Mouse (Mus musculus) thymus, adult 2 months (tissue): ENCODE data around the gene Sik2. TPM values are rescaled to one million over a fixed set of nuclear protein-coding genes. Genes with fewer than 3 reads are reported as not detected.

Experiments
- DNase-seq: peaks from one replicate; pipeline ENCODE4 v3.0.0; 2021
- H3K27ac ChIP-seq: fragments of 200-500 bp; 2 replicates; pipeline ENCODE4 v1.5.1; 2012; ENCODE audit warnings: low read length, control low read depth; ENCODE audit not compliant: control insufficient read depth, insufficient read depth
- H3K27me3 ChIP-seq: fragments of 200-500 bp; 2 replicates; pipeline ENCODE4 v1.6.1; 2012; ENCODE audit warnings: mild to moderate bottlenecking, low read length, moderate library complexity, mixed read lengths; ENCODE audit not compliant: control insufficient read depth, insufficient read depth
- H3K36me3 ChIP-seq: fragments of 200-500 bp; 2 replicates; pipeline ENCODE4 v1.6.1; 2012; ENCODE audit warnings: mild to moderate bottlenecking, low read length, moderate library complexity; ENCODE audit not compliant: control insufficient read depth, insufficient read depth
- H3K4me1 ChIP-seq: fragments of 200-500 bp; replicated peaks from 2 replicates; pipeline ENCODE4 v1.6.1; 2012; ENCODE audit warnings: low read length; ENCODE audit not compliant: control insufficient read depth, insufficient read depth
- H3K4me3 ChIP-seq: fragments of 200-500 bp; 2 replicates; pipeline ENCODE4 v1.5.1; 2012; ENCODE audit warnings: mild to moderate bottlenecking, low read length, control low read depth, moderate library complexity; ENCODE audit not compliant: control insufficient read depth, insufficient read depth
- CTCF ChIP-seq: fragments of 200-500 bp; IDR thresholded peaks from 2 replicates; pipeline ENCODE4 v1.5.1; 2012; ENCODE audit warnings: mild to moderate bottlenecking, control low read depth, low read length, moderate library complexity, borderline replicate concordance; ENCODE audit not compliant: control insufficient read depth, poor library complexity, insufficient read depth; ENCODE audit errors: extremely low read depth
- POLR2A ChIP-seq: fragments of 200-500 bp; IDR thresholded peaks from 2 replicates; pipeline ENCODE4 v1.6.1; 2012; ENCODE audit warnings: mild to moderate bottlenecking, low read length, control low read depth, moderate library complexity; ENCODE audit not compliant: control insufficient read depth, poor library complexity, insufficient read depth; ENCODE audit errors: extremely low read depth
- WGBS: fragments of 180-500 bp; shearing (Covaris S2); methylation state at CpG from one replicate; pipeline ENCODE4 v1.1.7; 2018; 5-methylcytosine and 5-hydroxymethylcytosine counted together
- polyA plus RNA-seq: library from polyadenylated mRNA; depleted of rRNA; stranded (reverse); fragments of >200 nt; gene quantifications from 2 replicates; pipeline ENCODE4 v1.2.3, GENCODE M21; 2012

Sik2 gene
- polyA plus RNA-seq, 1 experiment = 30.5 TPM

- Histone ChIP-seq H3K27ac (no peak overlapping the region), H3K4me1 (no peaks in the 10 kb centered on the region), H3K4me3 (no peak overlapping the region), H3K36me3 (peaks cover 55% of the 10 kb centered on the region), H3K27me3 (no peaks in the 10 kb centered on the region)
- WGBS = 89% methylated on average over 3 of the region's 3 CpGs
- no peak for DNase-seq
- TF ChIP-seq POLR2A (no peak), CTCF (no peak)
Observed at GRCm38 (mm10) chr9:50877431-50877830, 131.4 kb downstream of the Sik2 start.

GRCm38 (mm10) chr9:50876287-50876686, 132.6 kb downstream of the Sik2 start:
- no peak overlapping the region for H3K4me3 ChIP-seq
- no peak for DNase-seq
- 95% methylated on average over 3 of the region's 3 CpGs for WGBS
- H3K27ac ChIP-seq = no peak overlapping the region
- TF ChIP-seq CTCF (no peak), POLR2A (no peak)
- no peaks in the 10 kb centered on the region for H3K27me3 ChIP-seq
- peaks cover 58% of the 10 kb centered on the region for H3K36me3 ChIP-seq
- H3K4me1 ChIP-seq = no peaks in the 10 kb centered on the region

- peaks cover 62% of the 10 kb centered on the region for H3K36me3 ChIP-seq
- H3K27ac ChIP-seq = no peak overlapping the region
- H3K27me3 ChIP-seq = no peaks in the 10 kb centered on the region
Observed at GRCm38 (mm10) chr9:50875470-50875869, 133.4 kb downstream of the Sik2 start.

GRCm38 (mm10) chr9:50874031-50874430, 134.8 kb downstream of the Sik2 start:
- no peak for DNase-seq

More at GRCm38 (mm10) chr9:50875470-50875869, 133.4 kb downstream of the Sik2 start:
- TF ChIP-seq POLR2A (no peak), CTCF (no peak)
- no peak for DNase-seq
- WGBS = 97% methylated on average over 4 of the region's 4 CpGs
- Histone ChIP-seq H3K4me1 (no peaks in the 10 kb centered on the region), H3K4me3 (no peak overlapping the region)

GRCm38 (mm10) chr9:50873210-50873609, 135.7 kb downstream of the Sik2 start:
- Histone ChIP-seq H3K36me3 (peaks cover 52% of the 10 kb centered on the region), H3K4me3 (no peak overlapping the region), H3K4me1 (no peaks in the 10 kb centered on the region), H3K27ac (no peak overlapping the region), H3K27me3 (no peaks in the 10 kb centered on the region)
- TF ChIP-seq CTCF (no peak), POLR2A (no peak)
- 91% methylated on average over 9 of the region's 9 CpGs for WGBS
- no peak for DNase-seq

More at GRCm38 (mm10) chr9:50874031-50874430, 134.8 kb downstream of the Sik2 start:
- WGBS = 96% methylated on average over 6 of the region's 6 CpGs
- H3K36me3 ChIP-seq = peaks cover 55% of the 10 kb centered on the region
- H3K27ac ChIP-seq = no peak overlapping the region
- H3K4me1 ChIP-seq = no peaks in the 10 kb centered on the region
- no peak overlapping the region for H3K4me3 ChIP-seq
- H3K27me3 ChIP-seq = no peaks in the 10 kb centered on the region
- TF ChIP-seq CTCF (no peak), POLR2A (no peak)

GRCm38 (mm10) chr9:50868182-50868581, 140.7 kb downstream of the Sik2 start:
- H3K36me3 ChIP-seq = peaks cover 45% of the 10 kb centered on the region
- 80% methylated on average over 2 of the region's 2 CpGs for WGBS

GRCm38 (mm10) chr9:50867015-50867414, 141.9 kb downstream of the Sik2 start:
- no peak for TF ChIP-seq POLR2A
- no peak for TF ChIP-seq CTCF
- H3K36me3 ChIP-seq = peaks cover 51% of the 10 kb centered on the region
- no peak for DNase-seq
- no peaks in the 10 kb centered on the region for H3K27me3 ChIP-seq
- peaks cover 11% of the 10 kb centered on the region for H3K4me1 ChIP-seq
- no peak overlapping the region for H3K4me3 ChIP-seq
- H3K27ac ChIP-seq = no peak overlapping the region
- 99% methylated on average over 6 of the region's 6 CpGs for WGBS

More at GRCm38 (mm10) chr9:50868182-50868581, 140.7 kb downstream of the Sik2 start:
- no peaks in the 10 kb centered on the region for H3K27me3 ChIP-seq
- no peak overlapping the region for H3K4me3 ChIP-seq
- TF ChIP-seq POLR2A (no peak), CTCF (no peak)
- no peak for DNase-seq
- H3K27ac ChIP-seq = no peak overlapping the region
- H3K4me1 ChIP-seq = peaks cover 11% of the 10 kb centered on the region
